Mouse (Mus musculus) MN1 (cell line): ENCODE measurements around the gene Kctd3.
A peak's percentile ranks its signal among the peaks of the same experiment; 100 is the strongest.

Source experiments
- DNase-seq: peaks from one replicate; pipeline ENCODE4 v3.0.0-alpha.2; 2016; ENCODE audit warnings: low spot score

Kctd3 gene

DNA sequence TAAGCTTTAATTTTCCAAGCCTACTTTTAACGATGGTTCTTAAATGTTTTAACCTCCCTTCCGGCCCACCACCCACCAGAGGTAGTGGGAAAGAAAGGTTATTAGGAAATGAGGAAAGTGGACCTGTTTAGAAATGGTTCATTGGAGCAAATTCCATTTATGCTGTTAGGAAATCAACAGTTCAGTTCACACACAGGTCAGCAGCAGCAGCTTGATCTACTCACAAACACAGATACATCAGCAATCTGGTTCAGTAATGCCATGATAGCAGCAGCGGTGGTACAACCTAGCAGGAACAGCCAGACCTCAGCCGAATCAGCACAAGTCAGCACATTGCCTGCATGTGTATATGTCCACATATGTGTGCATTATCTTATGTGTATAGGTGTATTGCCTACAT, 3.0 kb upstream of the Kctd3 start:
- DNase-seq, result no peak

- DNase-seq, result no peak
Observed at GRCm38 (mm10) chr1:189007980-189008324, 311 bp upstream of the Kctd3 start.

- peak; percentile 23 for DNase-seq
Observed at GRCm38 (mm10) chr1:189006826-189007225, 815 bp downstream of the Kctd3 start.

- DNase-seq, result no peak
Observed at GRCm38 (mm10) chr1:189006267-189006666, 1.4 kb downstream of the Kctd3 start.

DNA sequence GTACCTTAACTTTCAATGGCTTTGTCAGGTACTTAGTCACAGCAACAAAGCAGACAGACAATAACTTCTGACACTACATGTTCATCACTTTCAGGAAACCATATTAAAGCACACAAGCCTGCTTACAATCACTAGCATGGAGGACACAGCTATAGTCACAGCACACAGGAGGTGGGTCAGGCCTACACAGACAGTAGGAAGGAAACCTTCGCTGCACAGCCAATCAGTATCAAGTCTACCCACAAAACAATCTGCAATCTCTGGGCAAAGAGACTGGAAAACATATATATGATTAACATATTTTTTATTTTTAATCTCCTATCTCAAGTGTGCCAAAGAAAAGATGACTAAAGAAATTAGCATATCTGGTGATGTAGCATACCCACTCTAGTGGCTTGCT, 2.9 kb downstream of the Kctd3 start:
- no peak for DNase-seq

DNA sequence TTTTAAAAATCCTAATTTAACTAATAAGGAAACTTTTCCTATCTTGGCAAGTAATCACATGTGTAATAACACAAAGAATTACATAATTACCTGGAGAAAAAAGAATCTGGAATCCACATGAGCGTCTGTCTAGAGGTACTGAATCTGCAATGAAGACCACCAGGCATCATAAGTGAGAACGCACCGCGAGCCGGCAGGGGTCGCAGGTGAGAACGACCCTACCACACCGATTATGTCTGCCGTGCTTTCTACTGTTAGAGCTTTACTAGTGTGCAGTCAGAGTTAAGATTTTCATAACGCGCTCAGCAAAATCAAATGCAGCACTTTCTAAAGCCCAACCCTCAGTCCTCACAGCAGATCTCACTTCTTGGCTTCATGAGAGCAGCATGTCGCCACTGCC, 5.8 kb downstream of the Kctd3 start:
- no peak for DNase-seq

DNA sequence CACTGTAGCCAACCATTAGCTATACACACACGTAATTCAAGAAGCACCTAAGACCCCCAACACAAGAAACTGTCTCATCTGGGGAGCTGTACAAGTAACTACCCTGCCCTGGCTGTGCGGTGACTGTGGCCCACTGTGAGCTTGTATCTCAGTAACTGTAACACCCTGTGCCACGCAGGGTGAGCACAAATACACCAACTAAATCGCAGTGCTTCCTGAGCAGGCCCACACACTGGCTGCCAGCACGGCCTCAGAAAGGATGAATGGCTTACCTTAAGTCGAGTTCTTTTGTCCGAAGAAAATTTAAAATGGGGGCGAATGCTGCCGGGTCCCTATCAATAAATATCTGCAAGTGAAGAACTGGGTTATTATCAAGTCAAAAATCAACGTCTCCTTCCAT, 7.7 kb downstream of the Kctd3 start:
- DNase-seq, result no peak

GRCm38 (mm10) chr1:188997921-188998320, 9.7 kb downstream of the Kctd3 start:
- no peak for DNase-seq

DNA sequence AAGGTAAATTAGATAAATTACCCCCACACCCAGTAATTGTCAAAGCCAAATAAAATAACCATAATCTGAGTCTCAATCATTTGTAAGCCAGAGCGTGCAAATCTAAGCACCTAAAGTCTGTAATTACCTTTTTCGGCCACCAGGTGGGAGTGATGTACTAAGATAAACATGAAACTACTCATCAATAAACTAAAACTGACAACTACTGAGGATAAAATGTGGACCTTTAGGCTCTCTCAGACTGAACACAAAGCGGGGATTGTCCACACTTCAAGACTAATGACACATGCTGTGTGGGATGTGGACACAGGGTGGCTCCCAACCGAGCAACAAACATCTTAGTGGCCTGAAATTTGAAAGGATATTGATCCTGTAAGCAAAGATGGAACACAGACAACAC, 14.4 kb downstream of the Kctd3 start:
- peak; percentile 62 for DNase-seq

DNA sequence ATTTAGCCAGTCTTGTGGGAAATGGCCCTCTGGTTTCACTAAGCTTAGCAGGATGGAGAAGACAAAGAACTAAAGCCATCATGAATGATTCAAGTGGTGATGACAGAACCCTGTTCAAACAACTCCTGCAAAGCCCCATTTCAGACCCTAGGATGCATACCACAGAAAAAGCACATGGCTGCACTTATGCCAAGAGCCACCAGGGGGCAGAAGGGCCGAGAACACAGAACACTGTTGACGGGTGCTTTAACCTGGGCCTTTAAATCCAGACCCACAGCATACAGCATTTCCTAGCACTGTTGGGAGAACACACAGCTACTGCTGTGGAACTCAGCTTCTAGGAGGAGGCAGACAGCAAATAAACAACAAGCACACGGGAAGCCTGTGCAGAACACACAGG, 27.6 kb downstream of the Kctd3 start:
- DNase-seq, result peak; percentile 56

DNA sequence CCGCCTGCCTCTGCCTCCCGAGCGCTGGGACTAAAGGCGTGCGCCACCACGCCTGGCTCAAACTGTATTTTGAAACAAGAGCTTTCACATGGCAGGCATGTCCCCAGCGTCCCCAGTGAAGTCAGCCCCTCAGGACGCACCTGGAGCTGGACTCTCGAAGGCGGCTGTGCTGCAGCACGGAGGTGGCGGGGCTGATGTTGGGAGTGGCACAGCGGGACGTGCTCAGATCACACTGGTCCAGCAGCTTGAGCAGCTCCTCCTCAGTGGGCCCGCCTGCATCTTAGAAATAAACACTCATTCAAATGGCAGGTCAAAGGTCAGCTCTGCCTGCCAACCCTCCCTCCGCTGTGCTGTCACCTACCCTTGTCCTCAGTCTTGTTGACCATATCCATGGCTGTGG, 33.7 kb downstream of the Kctd3 start:
- no peak for DNase-seq

DNA sequence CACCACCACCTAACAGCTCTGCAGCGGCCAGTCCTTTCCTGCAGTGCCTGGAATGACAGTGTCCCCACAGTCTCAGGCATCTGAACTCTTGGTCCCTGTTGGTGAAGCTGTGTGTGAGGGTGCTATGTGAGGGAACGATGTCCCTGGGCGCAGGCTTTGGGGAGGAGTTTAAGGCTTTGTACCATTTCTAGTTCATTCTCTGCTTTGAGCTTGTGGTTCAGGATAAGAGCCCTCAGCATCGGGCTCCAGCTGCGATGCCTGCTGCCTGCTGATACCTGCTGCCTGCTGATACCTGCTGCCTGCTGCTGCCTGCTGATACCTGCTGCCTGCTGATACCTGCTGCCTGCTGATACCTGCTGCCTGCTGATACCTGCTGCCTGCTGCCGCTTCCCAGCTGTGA, 34.6 kb downstream of the Kctd3 start:
- DNase-seq, result no peak

DNA sequence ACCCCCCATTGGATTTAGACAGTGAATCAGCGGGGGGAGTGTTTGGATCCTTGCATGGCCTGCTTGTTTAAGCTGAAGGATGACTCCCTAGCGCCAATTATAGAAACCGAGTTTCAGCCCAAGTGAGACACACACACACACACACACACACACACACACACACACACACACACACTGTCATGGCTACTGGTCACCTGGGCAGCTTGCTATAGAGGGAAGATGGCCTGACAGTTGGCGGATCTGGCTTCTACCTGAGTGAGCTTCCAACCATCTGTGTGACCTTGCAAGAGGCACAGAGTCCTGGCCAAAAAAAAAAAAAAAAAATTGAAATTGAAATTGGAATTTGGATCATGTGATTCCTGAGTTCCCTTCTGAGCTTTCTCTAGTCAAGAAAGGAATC, 55.1 kb downstream of the Kctd3 start:
- no peak for DNase-seq

DNA sequence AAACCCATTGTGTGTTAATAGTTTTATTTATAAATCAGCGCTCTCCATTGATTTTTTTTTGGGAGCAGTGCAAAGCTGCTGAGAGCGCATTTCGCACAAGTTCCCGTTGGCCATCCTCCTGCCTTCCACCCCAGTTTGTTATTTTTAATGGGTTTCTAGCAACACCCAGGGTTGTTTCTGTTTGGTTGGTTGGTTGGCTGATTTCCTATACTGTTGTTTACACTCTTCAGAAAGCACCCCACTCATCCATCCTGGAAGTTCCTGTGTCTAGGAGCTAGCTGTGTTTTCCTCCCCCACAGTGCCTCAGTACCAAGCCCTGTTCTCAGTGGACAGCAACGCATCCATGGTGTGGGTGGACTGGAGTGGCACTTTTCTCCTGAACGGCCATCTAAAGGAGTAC, 56.5 kb downstream of the Kctd3 start:
- DNase-seq, result no peak

DNA sequence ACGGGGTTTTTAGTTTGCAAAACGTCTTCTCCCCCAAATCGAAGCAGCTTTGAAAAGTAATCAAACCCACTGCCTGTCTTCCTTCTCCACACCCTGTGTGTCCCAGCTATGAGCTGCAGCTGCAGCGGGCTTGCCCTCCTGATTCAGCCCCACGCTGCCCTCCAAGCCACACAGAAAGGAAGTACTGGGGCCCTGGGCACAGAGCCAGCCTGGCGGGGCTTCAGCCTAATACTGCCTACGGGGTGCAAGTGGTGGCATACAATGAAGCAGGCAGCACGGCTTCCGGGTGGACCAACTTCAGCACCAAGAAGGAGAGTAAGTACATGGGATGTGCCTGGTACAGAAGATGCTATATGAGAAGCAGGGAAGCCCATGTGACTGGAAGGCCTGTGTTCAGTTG, 59.4 kb downstream of the Kctd3 start:
- no peak for DNase-seq

DNA sequence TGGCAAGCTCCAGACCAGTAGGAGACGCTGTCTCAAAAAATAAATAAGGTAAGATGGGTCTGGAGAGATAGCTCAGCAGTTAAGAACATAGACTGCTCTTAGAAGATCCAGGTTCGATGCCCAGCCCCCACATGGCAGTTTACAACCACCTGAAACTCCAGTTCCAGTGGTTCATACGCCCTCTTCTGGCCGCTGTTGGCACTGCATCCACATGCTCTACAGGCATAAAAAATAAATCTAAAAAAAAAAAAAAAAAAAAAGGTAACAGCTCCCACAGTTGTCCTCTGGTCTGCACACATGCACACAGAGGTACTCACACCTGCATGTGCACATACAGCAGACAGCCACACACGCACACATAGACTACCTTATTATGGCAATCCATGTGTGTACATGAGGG, 59.8 kb downstream of the Kctd3 start:
- DNase-seq, result no peak

DNA sequence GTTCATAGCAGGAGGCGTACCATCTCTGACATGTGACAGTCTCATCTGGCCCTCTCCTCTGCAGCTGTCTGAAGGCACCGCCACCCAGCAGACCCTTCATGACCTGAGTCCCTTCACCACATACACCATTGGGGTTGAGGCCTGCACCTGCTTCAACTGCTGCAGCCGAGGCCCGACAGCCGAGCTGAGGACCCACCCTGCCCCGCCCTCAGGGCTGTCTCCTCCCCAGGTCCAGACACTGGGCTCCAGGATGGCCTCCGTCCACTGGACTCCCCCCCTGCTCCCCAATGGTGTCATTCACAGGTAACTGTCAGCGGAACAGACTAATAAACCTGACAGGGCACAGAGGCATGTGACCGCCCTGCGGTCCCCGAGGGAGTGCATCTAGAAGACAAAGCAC, 60.8 kb downstream of the Kctd3 start:
- no peak for DNase-seq

DNA sequence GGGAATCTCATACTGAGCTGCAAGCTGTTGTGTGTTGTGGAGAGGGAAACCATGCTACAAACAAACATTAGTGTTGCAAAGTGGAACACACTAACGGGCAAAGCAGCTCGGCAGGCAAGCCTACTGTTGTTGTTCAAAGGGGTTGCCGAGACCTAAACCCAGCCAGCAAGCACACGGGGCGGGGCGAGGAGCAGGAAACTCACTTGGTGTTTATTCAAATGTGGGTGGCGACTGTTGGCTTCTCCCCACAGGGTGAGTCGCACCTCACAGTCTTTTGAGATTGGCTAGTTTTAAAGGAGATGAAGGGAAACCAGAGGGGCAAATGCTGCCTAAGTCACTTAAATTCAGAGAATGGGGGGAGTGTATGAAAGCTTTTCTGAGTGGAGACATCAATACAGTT, 62.3 kb downstream of the Kctd3 start:
- DNase-seq, result no peak

DNA sequence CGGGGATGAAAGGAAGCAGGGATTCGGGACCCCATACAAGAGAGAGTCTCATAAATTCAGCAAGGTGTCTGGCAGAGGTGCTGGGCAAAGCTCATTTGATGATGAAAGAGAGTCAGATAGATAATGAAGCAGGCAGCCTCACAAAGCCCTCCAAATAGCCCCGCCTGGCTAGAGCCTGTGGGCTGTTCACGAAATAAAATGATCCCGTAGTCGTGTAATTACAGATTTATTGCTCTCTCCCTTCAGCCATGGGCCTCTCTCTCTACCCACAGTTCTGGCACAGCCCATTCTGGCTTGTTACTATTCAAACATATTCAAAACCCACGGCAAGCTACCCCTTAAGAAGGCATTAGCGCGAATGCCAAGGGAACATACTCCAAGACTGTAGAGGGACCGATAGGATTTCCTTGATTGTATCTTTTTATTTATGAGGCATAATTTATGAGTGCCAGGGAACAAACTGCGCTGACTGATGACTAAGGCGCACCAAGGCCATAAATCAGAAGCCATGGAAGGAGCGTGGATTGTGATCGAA, 70.3 kb downstream of the Kctd3 start:
- no peak for DNase-seq
